8 mouse cellular contexts compared by ENCODE assay signal in the genomic region with DNA sequence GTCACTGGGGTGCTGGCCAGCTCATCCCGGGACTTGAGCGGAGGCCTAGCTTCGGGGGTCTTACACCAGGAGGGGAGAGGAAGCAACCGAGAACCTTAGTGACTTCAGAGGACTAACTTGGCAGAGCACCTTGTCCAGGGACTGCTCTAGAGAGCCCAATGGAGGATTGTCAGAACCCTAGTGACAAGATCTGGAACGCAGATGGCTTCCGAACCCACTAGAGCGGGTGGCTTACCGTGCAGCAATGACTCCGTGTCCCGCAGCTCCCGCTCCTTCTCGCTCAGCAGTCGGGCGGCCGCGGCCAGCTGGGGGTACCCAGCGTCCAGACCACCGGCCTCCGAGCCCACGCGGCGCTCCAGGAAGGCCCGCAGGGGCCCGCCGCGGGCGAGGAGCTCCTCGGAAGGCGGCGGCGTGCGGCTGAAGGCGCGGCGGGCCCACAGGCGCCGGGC. TPM values are rescaled to one million over a fixed set of nuclear protein-coding genes. Genes with fewer than 3 reads are reported as not detected.
DNase-seq lines count a peak whose midpoint lies in the region; ATAC-seq and TF ChIP-seq lines count a peak whose summit lies in the region.

No protein-coding gene starts in this region.

- H3K27ac ChIP-seq in liver, postnatal 0 days (ENCODE audit: low read depth) = peak overlapping the region; percentile 88

- no peak for TF ChIP-seq CTCF in liver, postnatal 0 days (IDR thresholded peaks at IDR 0.05; ENCODE audit: low read depth)

- H3K9ac ChIP-seq in liver, postnatal 0 days (replicated peaks) = peak overlapping the region; percentile 85

- peak overlapping the region; percentile 78 for H3K4me3 ChIP-seq in liver, postnatal 0 days (ENCODE audit: low read depth, low read length)

- ATAC-seq in frontal cortex, adult (ENCODE audit: low TSS enrichment) = peak; percentile 41
- ATAC-seq in liver, postnatal 0 days = peak; percentile 6
- no peak for ATAC-seq in granulocyte monocyte progenitor cell, adult 5-6 weeks (replicated peaks; ENCODE audit: poor library complexity, severe bottlenecking)

- H3K9me3 ChIP-seq in liver, postnatal 0 days (ENCODE audit: low read length) = no peaks in the 10 kb centered on the region

- no peaks in the 10 kb centered on the region for H3K27me3 ChIP-seq in liver, postnatal 0 days (ENCODE audit: insufficient read depth, low read length)

- peaks cover 25% of the 10 kb centered on the region for H3K36me3 ChIP-seq in liver, postnatal 0 days (replicated peaks; ENCODE audit: insufficient read depth, low read length)

- TF ChIP-seq EP300 in liver, postnatal 0 days (IDR thresholded peaks at IDR 0.05; ENCODE audit: low read depth) = no peak

- under 1% methylated on average over 37 of the region's 37 CpGs for WGBS in liver, postnatal 0 days (ENCODE audit: insufficient replicate concordance)

- intact Hi-C loops in heart, postnatal 25 days (cut with DNase I) = loop anchor here (1.0 kb wide), 1 partner anchor 19 kb away; no protein-coding TSS in a partner anchor

- DNase-seq in frontal cortex, postnatal 14 days (ENCODE audit: low spot score in 2 of 2) = no peak
- peak; percentile 37 for DNase-seq in right cerebral cortex, postnatal 14 days
- DNase-seq in right cerebral cortex, adult 18-20 months = no peak
- DNase-seq in heart, postnatal 25 days (ENCODE audit: low spot score) = peak; percentile 2
- no peak for DNase-seq in liver, postnatal 0 days
- no peak for DNase-seq in B cell, adult 2 months

- H3K4me1 ChIP-seq in liver, postnatal 0 days (ENCODE audit: insufficient read depth) = peaks cover 16% of the 10 kb centered on the region

- peak overlapping the region; percentile 75 for H3K4me2 ChIP-seq in liver, postnatal 0 days (ENCODE audit: low read depth, low read length)

RNA-seq across cellular contexts. Expression of a gene that starts 0.4 kb away (rescaled TPM):
- total RNA-seq in heart, postnatal 25 days (2021) = 10 to 100 TPM in 1 of 2 experiments, 1 to 10 TPM in 1; 9.1 to 10.4 TPM
- 6.3 and 6.7 TPM in 2 replicates for polyA plus RNA-seq in liver, postnatal 0 days (2015; fragmentation: Nextera tagmentation; extraction: Ambion mirVana)
- 8.7 and 18.6 TPM in 2 replicates for total RNA-seq in granulocyte monocyte progenitor cell, adult 5-6 weeks (2014; fragmentation: Nextera tagmentation)
- 33.5 and 34.2 TPM in 2 replicates for total RNA-seq in granulocyte monocyte progenitor cell, adult 5-6 weeks (2017)

RNA-seq across cellular contexts. Expression of a gene that starts 17.9 kb away (rescaled TPM):
- 1 to 10 TPM in 1 of 2 experiments, under 1 TPM in 1; 0.55 to 1.9 TPM for total RNA-seq in heart, postnatal 25 days (2021)
- polyA plus RNA-seq in liver, postnatal 0 days (2015; fragmentation: Nextera tagmentation; extraction: Ambion mirVana) = 41.1 and 42.8 TPM in 2 replicates
- 29.8 and 59.8 TPM in 2 replicates for total RNA-seq in granulocyte monocyte progenitor cell, adult 5-6 weeks (2014; fragmentation: Nextera tagmentation)
- total RNA-seq in granulocyte monocyte progenitor cell, adult 5-6 weeks (2017) = 49.0 and 57.4 TPM in 2 replicates

Comparison
In these comparisons a context has a peak if more than half of its experiments do, and no peak if none do; other contexts are left out.
1. DNase-seq: peak in right cerebral cortex, postnatal 14 days (single experiment) and heart, postnatal 25 days (single experiment); none in frontal cortex, postnatal 14 days (0 of 2), right cerebral cortex, adult 18-20 months (single experiment), liver, postnatal 0 days (single experiment) and B cell, adult 2 months (0 of 2).
2. RNA of a gene that starts 17.9 kb away (total RNA-seq): 29.8 to 59.8 TPM in granulocyte monocyte progenitor cell, adult 5-6 weeks; 0.55 to 1.9 TPM in heart, postnatal 25 days; every median in the first group is over 10 times any median in the second.